Mouse (Mus musculus): ENCODE data around the gene Camkk2. TPM values are rescaled to one million over a fixed set of nuclear protein-coding genes. Genes with fewer than 3 reads are reported as not detected.

Camkk2 gene
- polyA plus RNA-seq, 1 experiment from 2014 or later, result 34.5 TPM

- Histone ChIP-seq H3K9me3 (no peaks in the 10 kb centered on the region), H3K27ac (no peak overlapping the region), H3K4me2 (peak overlapping the region; percentile 80), H3K36me3 (replicated peaks) (no peaks in the 10 kb centered on the region), H3K4me1 (peaks cover 19% of the 10 kb centered on the region), H3K27me3 (no peaks in the 10 kb centered on the region), H3K4me3 (replicated peaks) (peak overlapping the region; percentile 92), H3K9ac (peak overlapping the region; percentile 93)
- under 1% methylated on average over 28 of the region's 55 CpGs for WGBS
- peak; percentile 62; the same call in 1 of the 2 replicates for ATAC-seq (ENCODE audit: low FRiP score)
Measured at GRCm38 (mm10) chr5:122778231-122779226, 680 bp downstream of the Camkk2 start.

- no peak for ATAC-seq (ENCODE audit: low FRiP score)
Measured at GRCm38 (mm10) chr5:122777322-122777721, 1.9 kb downstream of the Camkk2 start.

GRCm38 (mm10) chr5:122775646-122776286 lies 3.4 kb downstream of the Camkk2 start:
- no peak overlapping the region for H3K27ac ChIP-seq
- no peak overlapping the region for H3K4me2 ChIP-seq
- H3K9ac ChIP-seq, result no peak overlapping the region
- no peak for ATAC-seq (ENCODE audit: low FRiP score)
- no peaks in the 10 kb centered on the region for H3K27me3 ChIP-seq
- H3K4me3 ChIP-seq (replicated peaks), result no peak overlapping the region
- WGBS, result 87% methylated on average over 14 of the region's 14 CpGs
- peaks cover 19% of the 10 kb centered on the region for H3K4me1 ChIP-seq
- H3K36me3 ChIP-seq (replicated peaks), result peaks cover 6% of the 10 kb centered on the region; the same call in 1 of the 2 replicates
- 0 out of 2 replicates have a peak, but pooled peaks cover 4% of the 10 kb centered on the region for H3K9me3 ChIP-seq

More at GRCm38 (mm10) chr5:122777322-122777721, 1.9 kb downstream of the Camkk2 start:
- 0 out of 2 replicates have a peak, but pooled peaks cover under 1% of the 10 kb centered on the region for H3K9me3 ChIP-seq
- H3K27me3 ChIP-seq, result no peaks in the 10 kb centered on the region
- WGBS, result 44% methylated on average over 2 of the region's 2 CpGs
- no peak overlapping the region for H3K4me3 ChIP-seq (replicated peaks)
- H3K4me2 ChIP-seq, result no peak overlapping the region
- H3K27ac ChIP-seq, result no peak overlapping the region
- peaks cover 19% of the 10 kb centered on the region for H3K4me1 ChIP-seq
- no peak overlapping the region for H3K9ac ChIP-seq
- H3K36me3 ChIP-seq (replicated peaks), result peaks cover 4% of the 10 kb centered on the region; the same call in 1 of the 2 replicates

GRCm38 (mm10) chr5:122774743-122775611 lies 4.2 kb downstream of the Camkk2 start:
- Histone ChIP-seq H3K4me3 (replicated peaks) (no peak overlapping the region), H3K36me3 (replicated peaks) (peaks cover 6% of the 10 kb centered on the region; the same call in 1 of the 2 replicates), H3K27ac (no peak overlapping the region), H3K4me1 (peaks cover 18% of the 10 kb centered on the region), H3K4me2 (no peak overlapping the region), H3K27me3 (no peaks in the 10 kb centered on the region), H3K9ac (no peak overlapping the region), H3K9me3 (0 out of 2 replicates have a peak, but pooled peaks cover 4% of the 10 kb centered on the region)
- no peak for ATAC-seq (ENCODE audit: low FRiP score)
- 81% methylated on average over 28 of the region's 28 CpGs for WGBS

GRCm38 (mm10) chr5:122773756-122774155 lies 5.5 kb downstream of the Camkk2 start:
- Histone ChIP-seq H3K27me3 (no peaks in the 10 kb centered on the region), H3K27ac (no peak overlapping the region), H3K9me3 (0 out of 2 replicates have a peak, but pooled peaks cover 4% of the 10 kb centered on the region), H3K36me3 (replicated peaks) (peaks cover 8% of the 10 kb centered on the region; the same call in 1 of the 2 replicates), H3K4me2 (no peak overlapping the region), H3K4me1 (peaks cover 12% of the 10 kb centered on the region), H3K9ac (no peak overlapping the region), H3K4me3 (replicated peaks) (no peak overlapping the region)
- 78% methylated on average over 11 of the region's 11 CpGs for WGBS
- ATAC-seq (ENCODE audit: low FRiP score), result no peak

- ATAC-seq (ENCODE audit: low FRiP score), result no peak
- H3K4me2 ChIP-seq, result no peak overlapping the region
- 0 out of 2 replicates have a peak, but pooled peaks cover 4% of the 10 kb centered on the region for H3K9me3 ChIP-seq
- no peak overlapping the region for H3K27ac ChIP-seq
- no peak overlapping the region for H3K4me3 ChIP-seq (replicated peaks)
- H3K9ac ChIP-seq, result no peak overlapping the region
- H3K4me1 ChIP-seq, result 0 out of 2 replicates have a peak, but pooled peaks cover 5% of the 10 kb centered on the region
- H3K36me3 ChIP-seq (replicated peaks), result peaks cover 8% of the 10 kb centered on the region; the same call in 1 of the 2 replicates
- H3K27me3 ChIP-seq, result no peaks in the 10 kb centered on the region
- 93% methylated on average over 9 of the region's 9 CpGs for WGBS
Measured at GRCm38 (mm10) chr5:122771428-122771827, 7.8 kb downstream of the Camkk2 start.

GRCm38 (mm10) chr5:122770806-122771261 lies 8.4 kb downstream of the Camkk2 start:
- Histone ChIP-seq H3K36me3 (replicated peaks) (peaks cover 8% of the 10 kb centered on the region; the same call in 1 of the 2 replicates), H3K27me3 (no peaks in the 10 kb centered on the region), H3K9me3 (0 out of 2 replicates have a peak, but pooled peaks cover 4% of the 10 kb centered on the region), H3K4me3 (replicated peaks) (no peak overlapping the region), H3K4me1 (0 out of 2 replicates have a peak, but pooled peaks cover 5% of the 10 kb centered on the region), H3K9ac (no peak overlapping the region), H3K27ac (no peak overlapping the region), H3K4me2 (no peak overlapping the region)
- WGBS, result 78% methylated on average over 10 of the region's 10 CpGs
- ATAC-seq (ENCODE audit: low FRiP score), result no peak

GRCm38 (mm10) chr5:122770304-122770703 lies 8.9 kb downstream of the Camkk2 start:
- no peak overlapping the region for H3K27ac ChIP-seq
- H3K36me3 ChIP-seq (replicated peaks), result peaks cover 8% of the 10 kb centered on the region; the same call in 1 of the 2 replicates
- 0 out of 2 replicates have a peak, but pooled peaks cover 5% of the 10 kb centered on the region for H3K4me1 ChIP-seq
- H3K4me3 ChIP-seq (replicated peaks), result no peak overlapping the region
- no peak for ATAC-seq (ENCODE audit: low FRiP score)
- 0 out of 2 replicates have a peak, but pooled peaks cover 4% of the 10 kb centered on the region for H3K9me3 ChIP-seq
- no peaks in the 10 kb centered on the region for H3K27me3 ChIP-seq
- no peak overlapping the region for H3K9ac ChIP-seq
- no peak overlapping the region for H3K4me2 ChIP-seq
- WGBS, result 86% methylated on average over 7 of the region's 7 CpGs

- no peak overlapping the region for H3K4me3 ChIP-seq (replicated peaks)
- no peaks in the 10 kb centered on the region for H3K27me3 ChIP-seq
- ATAC-seq (ENCODE audit: low FRiP score), result no peak
- H3K4me2 ChIP-seq, result no peak overlapping the region
- peaks cover 8% of the 10 kb centered on the region; the same call in 1 of the 2 replicates for H3K36me3 ChIP-seq (replicated peaks)
- H3K4me1 ChIP-seq, result 0 out of 2 replicates have a peak, but pooled peaks cover 5% of the 10 kb centered on the region
- WGBS, result 88% methylated on average over 15 of the region's 15 CpGs
- H3K9me3 ChIP-seq, result 0 out of 2 replicates have a peak, but pooled peaks cover 4% of the 10 kb centered on the region
- no peak overlapping the region for H3K9ac ChIP-seq
- no peak overlapping the region for H3K27ac ChIP-seq
Measured at GRCm38 (mm10) chr5:122769101-122769568, 10.1 kb downstream of the Camkk2 start.

- Histone ChIP-seq H3K4me2 (no peak overlapping the region), H3K36me3 (replicated peaks) (peaks cover 16% of the 10 kb centered on the region), H3K4me1 (no peaks in the 10 kb centered on the region), H3K27ac (no peak overlapping the region), H3K27me3 (no peaks in the 10 kb centered on the region), H3K4me3 (replicated peaks) (no peak overlapping the region), H3K9ac (no peak overlapping the region), H3K9me3 (0 out of 2 replicates have a peak, but pooled peaks cover 2% of the 10 kb centered on the region)
- no peak for ATAC-seq (ENCODE audit: low FRiP score)
- WGBS, result 94% methylated on average over 11 of the region's 11 CpGs
Measured at GRCm38 (mm10) chr5:122767283-122767682, 11.9 kb downstream of the Camkk2 start.

- Histone ChIP-seq H3K9ac (no peak overlapping the region), H3K4me1 (no peaks in the 10 kb centered on the region), H3K9me3 (no peaks in the 10 kb centered on the region), H3K27ac (no peak overlapping the region), H3K4me2 (no peak overlapping the region), H3K4me3 (replicated peaks) (no peak overlapping the region), H3K27me3 (no peaks in the 10 kb centered on the region), H3K36me3 (replicated peaks) (peaks cover 18% of the 10 kb centered on the region; the same call in 1 of the 2 replicates)
- 59% methylated on average over 9 of the region's 10 CpGs for WGBS
- ATAC-seq (ENCODE audit: low FRiP score), result no peak
Measured at GRCm38 (mm10) chr5:122764032-122764464, 15.2 kb downstream of the Camkk2 start.

All from forebrain, embryonic 12.5 days (tissue).